Mouse (Mus musculus): ENCODE data around the gene Pdss2. TPM values are rescaled to one million over a fixed set of nuclear protein-coding genes. Genes with fewer than 3 reads are reported as not detected.

The Pdss2 gene
- polyA plus RNA-seq, 1 experiment from 2014 or later: 16.6 TPM

DNA sequence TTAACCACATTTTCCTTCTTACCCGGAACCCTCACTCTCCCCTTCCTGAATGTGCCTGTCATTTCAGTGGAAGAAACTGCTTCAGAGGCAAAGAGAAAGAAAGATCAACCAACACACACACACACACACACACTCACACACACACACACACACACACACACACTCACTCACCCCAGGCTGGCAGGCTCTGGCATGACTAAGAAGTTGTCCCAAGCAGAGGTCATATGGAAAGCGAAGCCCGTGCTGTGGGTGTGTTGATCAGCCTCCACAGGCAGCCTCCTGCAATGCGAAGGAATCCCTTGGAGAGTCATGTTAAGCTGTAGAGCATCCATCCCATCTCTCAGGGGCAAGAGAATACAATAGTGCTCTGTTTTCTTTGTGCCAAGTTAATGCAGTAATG is 154.0 kb downstream of the Pdss2 start:
- Histone ChIP-seq H3K27me3 (ENCODE audit: control insufficient read depth, insufficient read depth, low read length) (no peaks in the 10 kb centered on the region), H3K4me3 (ENCODE audit: low read depth, low read length) (no peak overlapping the region), H3K36me3 (ENCODE audit: control insufficient read depth, insufficient read depth, low read length) (no peaks in the 10 kb centered on the region), H3K9ac (ENCODE audit: low read length) (no peak overlapping the region), H3K9me3 (ENCODE audit: control insufficient read depth, low read length) (no peaks in the 10 kb centered on the region), H3K4me2 (no peak overlapping the region), H3K4me1 (ENCODE audit: control insufficient read depth, insufficient read depth, low read length) (no peaks in the 10 kb centered on the region), H3K27ac (ENCODE audit: low read depth, low read length) (no peak overlapping the region)
- no peak for ATAC-seq (ENCODE audit: low FRiP score)
- 72% methylated on average over 4 of the region's 4 CpGs for WGBS
- no peak for DNase-seq (ENCODE audit: low spot score, missing footprints)

DNA sequence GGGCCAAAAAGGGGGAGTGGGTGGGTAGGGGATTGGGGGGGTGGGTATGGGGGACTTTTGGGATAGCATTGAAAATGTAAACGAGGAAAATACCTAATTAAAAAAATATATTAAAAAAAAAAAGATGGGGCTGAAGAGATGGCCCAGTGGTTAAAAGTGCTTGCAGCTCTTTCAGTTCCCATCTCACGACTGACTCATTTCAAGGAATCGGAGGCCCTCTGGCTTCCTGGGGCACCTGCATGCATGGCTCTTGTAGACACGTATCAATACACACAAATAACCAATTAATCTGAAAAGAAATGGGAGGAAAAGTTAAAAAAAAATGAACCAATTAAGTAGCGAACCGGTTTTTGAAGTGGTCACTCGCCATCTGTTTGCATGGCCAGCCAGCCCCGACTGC is 155.5 kb downstream of the Pdss2 start:
- no peak overlapping the region for H3K4me2 ChIP-seq
- 90% methylated on average over 8 of the region's 8 CpGs for WGBS
- no peak overlapping the region for H3K9ac ChIP-seq (ENCODE audit: low read length)
- H3K27me3 ChIP-seq (ENCODE audit: control insufficient read depth, insufficient read depth, low read length): no peaks in the 10 kb centered on the region
- H3K4me3 ChIP-seq (ENCODE audit: low read depth, low read length): no peak overlapping the region
- no peak overlapping the region for H3K27ac ChIP-seq (ENCODE audit: low read depth, low read length)
- H3K4me1 ChIP-seq (ENCODE audit: control insufficient read depth, insufficient read depth, low read length): no peaks in the 10 kb centered on the region
- no peak for DNase-seq (ENCODE audit: low spot score, missing footprints)
- no peaks in the 10 kb centered on the region for H3K9me3 ChIP-seq (ENCODE audit: control insufficient read depth, low read length)
- H3K36me3 ChIP-seq (ENCODE audit: control insufficient read depth, insufficient read depth, low read length): no peaks in the 10 kb centered on the region
- ATAC-seq (ENCODE audit: low FRiP score): no peak

DNA sequence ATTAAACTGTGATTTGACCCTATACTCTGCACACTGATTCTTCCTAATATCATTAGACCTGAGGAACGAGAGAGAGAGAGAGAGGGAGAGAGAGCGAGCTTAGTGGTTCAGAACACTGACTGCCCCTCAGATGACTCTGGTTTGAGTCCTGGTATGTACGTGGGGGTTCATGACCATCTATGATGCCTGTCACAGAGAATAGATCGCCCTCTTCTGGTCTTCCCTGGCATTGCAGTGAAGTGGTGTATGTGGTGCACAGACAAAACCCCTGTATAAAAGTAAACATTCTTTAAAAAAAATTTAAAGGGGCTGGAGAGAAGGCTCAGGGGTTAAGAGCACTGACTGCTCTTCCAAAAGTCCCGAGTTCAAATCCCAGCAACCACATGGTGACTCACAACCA is 157.0 kb downstream of the Pdss2 start:
- peak; percentile 95 for DNase-seq (ENCODE audit: low spot score, missing footprints)
- no peaks in the 10 kb centered on the region for H3K4me1 ChIP-seq (ENCODE audit: control insufficient read depth, insufficient read depth, low read length)
- H3K4me2 ChIP-seq: no peak overlapping the region
- no peak overlapping the region for H3K4me3 ChIP-seq (ENCODE audit: low read depth, low read length)
- ATAC-seq (ENCODE audit: low FRiP score): no peak
- no peaks in the 10 kb centered on the region for H3K9me3 ChIP-seq (ENCODE audit: control insufficient read depth, low read length)
- no peaks in the 10 kb centered on the region for H3K36me3 ChIP-seq (ENCODE audit: control insufficient read depth, insufficient read depth, low read length)
- no peak overlapping the region for H3K27ac ChIP-seq (ENCODE audit: low read depth, low read length)
- H3K9ac ChIP-seq (ENCODE audit: low read length): no peak overlapping the region
- 41% methylated on average over 5 of the region's 5 CpGs for WGBS
- no peaks in the 10 kb centered on the region for H3K27me3 ChIP-seq (ENCODE audit: control insufficient read depth, insufficient read depth, low read length)

DNA sequence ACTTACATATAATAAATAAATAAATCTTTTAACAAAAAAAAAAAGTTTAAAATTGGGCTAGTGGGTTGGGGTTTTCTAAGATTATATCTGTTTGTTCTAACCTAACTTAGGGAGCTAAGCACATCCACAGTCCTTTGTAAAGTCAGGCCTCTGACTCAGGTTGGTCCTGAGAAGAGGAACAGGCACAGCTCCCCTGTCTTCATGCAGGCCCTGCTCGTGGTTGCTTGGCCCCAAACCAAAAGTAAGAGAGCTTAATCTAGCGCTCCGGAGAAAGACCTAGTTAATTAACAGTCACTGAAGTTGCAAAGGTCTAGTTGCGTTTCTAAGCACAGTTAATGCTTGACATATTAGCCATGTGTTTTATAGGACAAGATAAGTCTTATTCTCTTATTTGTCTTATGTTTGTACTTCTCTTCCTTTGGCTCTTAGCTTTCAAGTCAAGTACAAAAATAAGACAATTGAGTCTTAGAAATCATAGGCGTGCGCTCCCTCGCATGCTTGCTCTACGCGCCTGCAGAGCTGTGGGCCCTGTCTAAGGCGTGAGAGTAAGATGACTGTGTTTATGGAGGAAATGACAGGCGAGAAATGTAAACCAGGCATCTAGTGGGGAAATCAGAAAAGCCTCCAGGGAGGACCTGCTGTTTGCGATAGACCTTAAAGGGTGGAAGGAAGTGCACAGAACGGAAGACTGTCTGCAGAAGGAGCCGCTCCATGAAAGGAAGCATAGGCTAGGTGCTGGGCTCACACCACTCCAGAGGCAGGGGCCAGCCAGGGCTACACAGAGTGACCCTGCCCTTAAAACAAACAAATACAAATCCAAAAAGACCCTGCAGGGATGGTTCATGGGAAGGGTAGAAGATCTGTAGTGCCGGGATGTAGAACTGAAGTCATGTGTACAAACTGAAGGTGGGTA is 157.7 kb downstream of the Pdss2 start:
- Histone ChIP-seq H3K4me3 (ENCODE audit: low read depth, low read length) (no peak overlapping the region), H3K36me3 (ENCODE audit: control insufficient read depth, insufficient read depth, low read length) (no peaks in the 10 kb centered on the region), H3K4me2 (no peak overlapping the region), H3K9ac (ENCODE audit: low read length) (no peak overlapping the region), H3K27ac (ENCODE audit: low read depth, low read length) (no peak overlapping the region), H3K9me3 (ENCODE audit: control insufficient read depth, low read length) (no peaks in the 10 kb centered on the region), H3K27me3 (ENCODE audit: control insufficient read depth, insufficient read depth, low read length) (no peaks in the 10 kb centered on the region), H3K4me1 (ENCODE audit: control insufficient read depth, insufficient read depth, low read length) (no peaks in the 10 kb centered on the region)
- 86% methylated on average over 15 of the region's 15 CpGs for WGBS
- no peak for DNase-seq (ENCODE audit: low spot score, missing footprints)
- no peak for ATAC-seq (ENCODE audit: low FRiP score)

DNA sequence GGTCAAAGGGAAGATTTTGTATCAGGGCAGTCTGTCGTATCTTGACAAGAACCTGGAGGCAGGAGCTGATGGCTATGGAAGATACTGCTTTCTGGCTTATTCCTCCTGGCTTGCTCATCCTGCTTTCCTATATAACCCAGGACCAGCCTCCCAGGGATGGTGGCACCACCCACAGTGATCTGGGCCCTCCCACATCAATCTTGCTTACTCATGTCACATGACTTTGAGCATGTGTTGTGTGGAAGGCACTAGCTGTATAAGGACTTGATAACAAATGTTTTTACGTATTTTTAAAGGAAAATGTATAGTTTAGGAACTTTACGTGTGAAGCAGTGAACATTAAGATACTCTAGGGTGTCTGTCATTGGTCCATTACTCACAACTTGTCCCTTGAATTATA is 161.4 kb downstream of the Pdss2 start:
- 90% methylated on average over 3 of the region's 3 CpGs for WGBS
- H3K4me2 ChIP-seq: no peak overlapping the region
- H3K9me3 ChIP-seq (ENCODE audit: control insufficient read depth, low read length): no peaks in the 10 kb centered on the region
- no peaks in the 10 kb centered on the region for H3K4me1 ChIP-seq (ENCODE audit: control insufficient read depth, insufficient read depth, low read length)
- ATAC-seq (ENCODE audit: low FRiP score) (no peak), DNase-seq (ENCODE audit: low spot score, missing footprints) (no peak)
- H3K4me3 ChIP-seq (ENCODE audit: low read depth, low read length): no peak overlapping the region
- H3K27me3 ChIP-seq (ENCODE audit: control insufficient read depth, insufficient read depth, low read length): no peaks in the 10 kb centered on the region
- H3K9ac ChIP-seq (ENCODE audit: low read length): no peak overlapping the region
- H3K36me3 ChIP-seq (ENCODE audit: control insufficient read depth, insufficient read depth, low read length): no peaks in the 10 kb centered on the region
- no peak overlapping the region for H3K27ac ChIP-seq (ENCODE audit: low read depth, low read length)

DNA sequence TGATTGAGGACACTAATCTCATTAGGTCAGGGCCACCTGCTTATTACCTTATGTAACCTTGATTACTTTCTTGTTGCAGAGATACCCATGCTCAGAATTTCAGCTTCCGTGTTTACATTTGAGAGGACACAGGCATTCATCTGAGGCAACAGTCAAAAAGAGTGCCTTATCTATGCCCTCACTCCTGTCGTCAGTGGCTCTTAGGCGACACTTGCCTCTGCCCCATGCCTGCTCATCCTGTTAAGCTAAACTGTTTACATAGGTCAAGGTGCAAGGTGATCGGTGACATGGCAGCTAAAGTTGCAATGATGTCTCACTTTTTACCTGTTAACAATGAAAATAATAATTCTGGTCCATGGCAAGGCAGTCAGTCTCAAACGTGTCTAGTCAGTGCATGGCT is 163.3 kb downstream of the Pdss2 start:
- Histone ChIP-seq H3K27ac (ENCODE audit: low read depth, low read length) (no peak overlapping the region), H3K36me3 (ENCODE audit: control insufficient read depth, insufficient read depth, low read length) (no peaks in the 10 kb centered on the region), H3K9ac (ENCODE audit: low read length) (no peak overlapping the region), H3K4me3 (ENCODE audit: low read depth, low read length) (no peak overlapping the region), H3K4me2 (no peak overlapping the region), H3K9me3 (ENCODE audit: control insufficient read depth, low read length) (no peaks in the 10 kb centered on the region), H3K27me3 (ENCODE audit: control insufficient read depth, insufficient read depth, low read length) (no peaks in the 10 kb centered on the region), H3K4me1 (ENCODE audit: control insufficient read depth, insufficient read depth, low read length) (no peaks in the 10 kb centered on the region)
- WGBS: 86% methylated on average over 5 of the region's 5 CpGs
- DNase-seq (ENCODE audit: low spot score, missing footprints): no peak
- ATAC-seq (ENCODE audit: low FRiP score): no peak

DNA sequence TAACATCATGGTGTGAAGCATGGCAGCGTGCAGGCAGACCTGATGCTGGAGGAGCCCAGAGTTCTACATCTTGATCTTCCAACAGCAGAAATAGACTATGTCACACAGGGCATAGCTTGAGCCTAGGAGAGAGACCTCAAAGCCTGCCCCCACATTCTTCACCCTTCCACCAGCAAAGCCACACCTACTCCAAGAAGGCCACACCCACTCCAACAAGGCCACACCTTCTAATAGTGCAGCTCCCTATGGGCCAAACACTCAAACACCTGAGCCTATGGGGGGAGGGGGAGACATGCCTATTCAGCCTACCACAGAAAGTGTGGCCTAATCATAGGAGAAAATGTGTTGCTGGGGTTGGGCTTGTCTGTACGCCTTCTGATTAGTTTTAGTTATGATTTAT is 171.6 kb downstream of the Pdss2 start:
- H3K4me1 ChIP-seq (ENCODE audit: control insufficient read depth, insufficient read depth, low read length): no peaks in the 10 kb centered on the region
- no peaks in the 10 kb centered on the region for H3K27me3 ChIP-seq (ENCODE audit: control insufficient read depth, insufficient read depth, low read length)
- no peak overlapping the region for H3K4me3 ChIP-seq (ENCODE audit: low read depth, low read length)
- ATAC-seq (ENCODE audit: low FRiP score) (no peak), DNase-seq (ENCODE audit: low spot score, missing footprints) (no peak)
- no peak overlapping the region for H3K9ac ChIP-seq (ENCODE audit: low read length)
- H3K27ac ChIP-seq (ENCODE audit: low read depth, low read length): no peak overlapping the region
- 93% methylated on average over 2 of the region's 2 CpGs for WGBS
- no peaks in the 10 kb centered on the region for H3K36me3 ChIP-seq (ENCODE audit: control insufficient read depth, insufficient read depth, low read length)
- H3K4me2 ChIP-seq: no peak overlapping the region
- H3K9me3 ChIP-seq (ENCODE audit: control insufficient read depth, low read length): no peaks in the 10 kb centered on the region

DNA sequence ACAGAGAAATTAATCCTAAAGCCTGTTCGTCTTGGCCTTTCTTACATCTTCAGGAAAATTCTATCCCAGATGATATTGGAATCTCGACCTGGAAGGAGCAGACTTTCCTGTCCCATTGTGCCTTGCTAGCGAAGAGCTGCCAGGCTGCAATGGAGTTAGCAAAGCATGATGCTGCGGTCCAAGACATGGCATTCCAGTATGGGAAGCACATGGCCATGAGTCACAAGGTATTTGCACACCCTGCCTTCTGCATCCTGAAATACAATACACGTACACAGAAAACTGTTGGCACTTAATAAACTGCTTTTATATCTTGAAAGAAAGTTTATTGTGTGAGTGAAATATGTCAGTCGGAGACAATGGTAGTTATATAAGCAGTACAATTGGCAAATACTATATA is 172.5 kb downstream of the Pdss2 start:
- no peak overlapping the region for H3K4me2 ChIP-seq
- H3K27ac ChIP-seq (ENCODE audit: low read depth, low read length): no peak overlapping the region
- WGBS: 89% methylated on average over 6 of the region's 6 CpGs
- no peaks in the 10 kb centered on the region for H3K36me3 ChIP-seq (ENCODE audit: control insufficient read depth, insufficient read depth, low read length)
- no peaks in the 10 kb centered on the region for H3K9me3 ChIP-seq (ENCODE audit: control insufficient read depth, low read length)
- H3K27me3 ChIP-seq (ENCODE audit: control insufficient read depth, insufficient read depth, low read length): no peaks in the 10 kb centered on the region
- no peak for ATAC-seq (ENCODE audit: low FRiP score)
- H3K4me3 ChIP-seq (ENCODE audit: low read depth, low read length): no peak overlapping the region
- no peak for DNase-seq (ENCODE audit: low spot score, missing footprints)
- no peak overlapping the region for H3K9ac ChIP-seq (ENCODE audit: low read length)
- H3K4me1 ChIP-seq (ENCODE audit: control insufficient read depth, insufficient read depth, low read length): no peaks in the 10 kb centered on the region

DNA sequence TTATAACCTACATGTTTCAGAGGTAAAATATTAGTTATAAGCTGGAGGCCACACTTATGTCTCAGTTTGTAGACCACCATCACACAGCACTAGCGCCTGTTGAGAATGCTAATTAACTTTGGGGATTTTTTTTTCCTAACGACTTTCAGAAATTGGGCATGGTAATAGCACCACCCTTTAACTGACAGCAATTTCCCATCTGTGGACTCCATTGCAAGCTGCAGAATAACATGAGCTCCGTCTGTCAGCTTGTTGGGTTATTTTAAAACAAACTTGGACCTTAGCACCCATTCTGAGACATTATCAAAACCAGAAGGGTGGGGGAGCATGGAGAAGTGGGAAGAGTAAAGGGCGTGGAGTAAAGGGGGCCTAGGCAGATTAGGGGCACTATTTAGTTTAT is 174.5 kb downstream of the Pdss2 start:
- Histone ChIP-seq H3K27ac (ENCODE audit: low read depth, low read length) (no peak overlapping the region), H3K4me2 (no peak overlapping the region), H3K4me3 (ENCODE audit: low read depth, low read length) (no peak overlapping the region), H3K4me1 (ENCODE audit: control insufficient read depth, insufficient read depth, low read length) (no peaks in the 10 kb centered on the region), H3K36me3 (ENCODE audit: control insufficient read depth, insufficient read depth, low read length) (no peaks in the 10 kb centered on the region), H3K27me3 (ENCODE audit: control insufficient read depth, insufficient read depth, low read length) (no peaks in the 10 kb centered on the region), H3K9me3 (ENCODE audit: control insufficient read depth, low read length) (no peaks in the 10 kb centered on the region), H3K9ac (ENCODE audit: low read length) (no peak overlapping the region)
- DNase-seq (ENCODE audit: low spot score, missing footprints) (no peak), ATAC-seq (ENCODE audit: low FRiP score) (no peak)
- WGBS: 89% methylated on average over 4 of the region's 4 CpGs

All from midbrain, embryonic 11.5 days (tissue).